Mouse (Mus musculus): Measurements from ENCODE around the gene Peg12. TPM values are rescaled to one million over a fixed set of nuclear protein-coding genes. Genes with fewer than 3 reads are reported as not detected.

Peg12 gene
- total RNA-seq, 2 experiments from 2014 or later, result 0.43 to 0.54 TPM

Other genes starting within 250 kb of the Peg12 start
- gene Ndn, start 117.9 kb downstream of the Peg12 start, total RNA-seq (2021), result 1 to 10 TPM; 4.4 to 5.2 TPM
- gene Magel2, start 87.5 kb downstream of the Peg12 start, total RNA-seq (2021), result not detected
- under 1 TPM in 1 of 2 experiments, not detected in 1; 0.25 TPM for gene Mkrn3, start 44.4 kb downstream of the Peg12 start, total RNA-seq (2021)